Mouse (Mus musculus) ZHBTc4 (cell line): ENCODE measurements at regions not wholly inside any gene's neighbourhood (a gene's known extent, or its start where the extent isn't known, plus 50 kb on each side); places are given as distances from the start of the nearest gene placed in this dataset.

ENCODE experiments used
- DNase-seq: peaks from one replicate; pipeline ENCODE4 v3.0.0-alpha.2; 2011; ENCODE audit warnings: low read depth, low spot score

DNA sequence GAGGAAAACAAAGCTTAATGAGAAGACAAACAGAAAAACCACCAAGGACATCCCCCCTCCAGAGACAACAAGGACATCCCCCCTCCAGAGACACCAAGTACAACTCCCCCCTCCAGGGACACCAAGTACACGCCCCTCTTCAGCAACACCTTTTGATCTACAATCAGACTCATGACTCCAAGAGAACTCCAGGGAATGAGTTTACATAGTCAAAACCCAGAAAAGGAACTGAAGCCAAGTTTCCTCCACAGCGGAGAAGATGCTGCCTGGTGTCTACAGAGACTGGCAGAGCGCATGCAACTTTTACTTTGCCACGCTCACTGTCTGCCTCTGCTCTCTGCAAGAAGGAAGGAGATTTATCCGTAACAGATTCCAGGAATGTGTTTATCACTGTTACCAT, 185.7 kb upstream of the Id4 start:
- no peak for DNase-seq

DNA sequence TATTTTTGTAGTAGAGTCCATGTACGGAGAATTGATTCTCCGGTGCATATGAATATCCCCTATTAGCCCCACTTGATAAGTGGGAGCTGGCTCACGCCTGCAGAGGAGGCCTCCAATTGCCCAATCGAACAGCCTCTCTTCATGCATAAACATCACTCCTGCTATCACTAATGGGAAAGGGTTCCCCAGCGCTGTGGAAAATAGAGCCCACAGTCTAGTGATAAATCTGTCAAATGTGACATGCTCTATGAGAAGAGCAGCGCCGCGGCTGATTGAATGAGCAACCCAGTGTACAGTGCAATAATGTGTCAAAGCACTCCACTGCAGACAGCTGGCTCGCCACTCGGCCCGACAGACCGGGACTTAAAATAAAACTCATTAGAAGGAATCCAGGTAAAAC, 182.8 kb upstream of the Id4 start:
- no peak for DNase-seq

DNA sequence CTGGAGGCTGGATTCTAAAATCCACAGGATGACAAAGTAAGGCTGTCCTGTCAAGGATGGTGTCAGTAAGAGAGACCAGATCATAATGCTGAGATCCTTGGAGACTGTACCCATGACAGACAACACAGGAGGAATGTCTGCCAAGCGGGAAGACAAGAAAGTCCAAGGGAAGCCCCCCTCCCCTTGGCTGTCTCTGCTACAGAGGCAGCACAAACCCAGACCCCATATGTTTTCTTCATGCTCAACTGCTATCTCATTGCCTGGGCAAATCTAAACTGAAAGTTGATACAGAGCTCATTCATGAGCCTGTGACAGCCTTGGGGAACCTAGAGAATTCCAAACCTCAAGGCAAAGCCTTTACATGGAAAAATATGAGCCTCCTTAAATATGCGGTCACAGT, 177.7 kb upstream of the Id4 start:
- DNase-seq, result no peak

DNA sequence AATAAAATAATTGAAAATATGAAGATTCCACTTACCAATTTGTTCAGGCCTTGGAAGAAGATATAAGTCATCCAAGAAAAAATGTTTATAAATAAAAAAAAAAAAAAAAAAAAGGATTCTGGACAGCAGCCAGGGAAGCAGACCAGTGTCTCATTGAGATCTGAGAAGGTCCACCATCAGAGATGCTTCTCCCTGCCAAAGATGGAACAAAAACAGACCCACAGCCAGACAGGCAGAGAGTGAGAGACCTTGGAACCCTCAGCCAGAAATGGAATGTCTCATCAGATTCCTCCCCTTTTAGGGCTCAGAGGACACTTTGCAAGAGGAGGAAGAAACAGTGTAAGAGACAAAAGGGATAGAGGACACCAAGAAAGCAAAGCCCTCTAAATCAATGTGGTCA, 177.2 kb upstream of the Id4 start:
- DNase-seq, result no peak

- no peak for DNase-seq
These were observed 166.6 kb upstream of the Id4 start for GRCm38 (mm10) chr13:48094275-48095035.

DNA sequence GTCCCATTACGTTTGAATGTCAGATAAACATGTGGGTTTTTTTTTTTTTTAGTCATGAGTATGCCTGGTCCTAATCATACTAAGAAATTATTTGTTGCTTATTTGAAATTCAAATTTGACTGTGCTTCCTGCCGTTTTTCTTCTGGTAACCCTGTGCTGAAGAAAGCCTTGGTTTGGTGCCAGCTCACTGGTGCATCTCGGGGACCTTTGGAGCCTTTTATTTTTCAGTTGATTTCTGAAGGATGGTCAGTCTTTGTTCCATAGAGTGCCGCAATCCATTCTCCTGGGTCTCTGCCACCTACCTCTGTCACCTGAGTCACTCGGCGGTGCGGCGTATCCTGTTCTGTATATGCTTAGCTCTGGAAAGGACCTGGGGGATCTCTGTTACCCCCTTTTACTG, 158.9 kb upstream of the Id4 start:
- DNase-seq, result no peak

DNA sequence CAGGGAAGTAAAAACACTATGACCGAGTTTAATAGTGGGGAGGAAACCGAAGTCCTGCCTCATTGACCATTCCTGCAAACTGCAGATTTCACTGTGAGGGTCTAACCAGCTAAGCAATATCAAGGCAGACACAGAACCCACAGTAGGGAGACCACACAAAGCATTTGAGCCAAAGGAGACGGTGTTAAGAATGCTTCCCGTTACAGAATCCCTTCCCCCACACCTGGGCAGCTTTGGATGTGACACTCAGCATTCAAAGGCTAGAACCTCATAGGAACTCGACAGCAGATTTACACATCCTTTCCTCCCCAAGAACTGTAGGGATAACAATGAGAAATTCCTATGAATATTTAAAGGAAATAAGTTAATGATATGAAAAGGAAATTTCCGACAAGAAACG, 158.5 kb upstream of the Id4 start:
- no peak for DNase-seq

DNA sequence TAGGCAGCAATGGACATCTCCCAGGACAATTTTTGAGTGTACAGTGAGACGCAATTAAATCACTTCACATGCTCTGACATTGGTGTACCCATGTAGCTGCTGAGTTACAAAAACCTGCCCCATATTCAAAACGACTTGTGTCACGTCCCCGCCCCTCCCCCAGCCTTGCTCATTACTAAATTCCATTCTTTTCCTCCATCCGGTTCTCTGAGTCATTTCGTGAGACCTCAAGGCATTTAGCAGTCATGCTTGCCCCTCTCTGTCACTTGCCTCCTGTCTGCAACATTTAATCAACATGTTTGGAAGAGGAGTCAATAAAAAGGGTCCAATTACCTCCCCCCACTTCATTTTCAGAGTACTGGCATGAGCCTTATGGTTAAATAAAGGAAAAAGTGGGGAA, 156.3 kb upstream of the Id4 start:
- DNase-seq, result no peak

DNA sequence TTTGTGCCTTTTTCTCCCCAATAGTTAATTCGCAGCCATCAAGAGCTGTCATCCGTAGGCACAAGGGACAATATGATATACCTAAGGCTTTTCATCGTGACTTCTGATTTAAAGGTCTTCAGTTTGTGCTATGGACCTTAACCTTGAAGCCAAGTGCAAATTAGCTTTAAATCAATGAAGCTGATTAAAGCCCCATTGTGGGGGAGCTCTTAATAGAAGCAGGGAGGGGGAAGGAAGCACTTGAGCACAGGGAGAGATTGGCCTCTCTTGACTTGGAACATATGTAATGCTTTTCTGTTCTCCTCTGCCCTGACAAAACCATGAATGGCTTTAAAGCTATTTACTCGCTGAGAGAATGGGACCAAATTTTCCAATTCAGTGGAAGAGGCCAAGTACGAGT, 154.1 kb upstream of the Id4 start:
- DNase-seq, result no peak

DNA sequence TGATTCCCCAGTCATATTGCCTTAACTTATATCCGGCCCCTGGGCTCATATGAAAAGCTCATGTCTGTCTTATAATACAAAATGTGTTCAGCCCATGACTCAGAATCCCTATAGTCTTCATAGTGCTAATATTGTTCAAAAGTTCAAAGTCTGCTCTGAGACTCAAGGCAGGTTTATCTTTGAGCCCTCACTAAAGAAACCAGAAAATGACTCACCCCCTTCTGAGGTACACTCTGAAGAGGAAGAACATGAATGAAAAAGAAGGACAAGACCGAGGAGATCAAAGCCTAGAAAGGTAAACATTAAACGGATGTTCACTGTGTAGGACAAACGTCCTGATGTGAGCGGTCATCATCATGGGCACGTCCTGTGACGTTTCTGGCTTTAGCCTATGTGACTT, 145.1 kb upstream of the Id4 start:
- no peak for DNase-seq

DNA sequence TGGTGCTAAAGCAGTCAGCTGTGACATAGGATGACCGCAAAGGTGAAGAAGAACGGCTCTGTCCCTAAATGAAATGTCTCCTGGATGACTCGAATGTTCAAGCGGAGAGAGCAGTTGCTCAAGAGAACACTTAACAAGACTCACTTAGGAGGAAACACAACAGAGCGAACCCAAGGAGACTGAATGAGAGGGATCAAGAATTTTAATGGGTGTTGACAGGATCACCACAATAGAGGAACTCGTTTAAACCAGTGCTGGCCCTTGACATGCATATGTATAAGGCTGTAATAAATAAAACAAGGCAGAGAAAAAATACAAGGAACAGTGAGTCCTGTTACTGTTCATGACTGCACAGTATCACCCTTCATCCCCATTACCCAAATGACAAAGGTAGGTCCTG, 134.4 kb upstream of the Id4 start:
- DNase-seq, result peak; percentile 46

GRCm38 (mm10) chr13:48130724-48131123, 130.3 kb upstream of the Id4 start:
- peak; percentile 94 for DNase-seq

DNA sequence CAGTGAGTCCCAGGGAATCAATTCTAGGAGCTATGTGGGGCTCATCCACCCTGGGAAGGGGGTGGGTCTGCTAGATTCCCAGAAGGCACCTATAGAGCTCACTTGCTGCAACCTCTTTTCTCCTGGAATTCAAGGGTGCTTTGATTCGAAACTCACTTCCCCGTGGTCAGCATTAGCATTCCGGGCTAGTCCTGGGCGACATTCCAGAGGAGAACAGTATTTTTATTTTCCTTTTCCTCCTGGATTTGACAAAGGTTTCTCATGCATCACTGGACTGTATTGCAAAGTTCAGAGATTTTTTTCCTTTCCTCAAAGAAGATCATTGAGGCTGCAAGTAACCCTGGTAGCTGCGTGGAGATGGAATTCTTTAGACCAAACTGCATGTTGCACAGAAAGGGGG, 129.3 kb upstream of the Id4 start:
- peak; percentile 26 for DNase-seq

GRCm38 (mm10) chr13:48145976-48146375, 115.1 kb upstream of the Id4 start:
- no peak for DNase-seq

GRCm38 (mm10) chr13:48147061-48147460, 114.0 kb upstream of the Id4 start:
- DNase-seq, result peak; percentile 66

- no peak for DNase-seq
These were observed 107.8 kb upstream of the Id4 start for GRCm38 (mm10) chr13:48153248-48153647.

DNA sequence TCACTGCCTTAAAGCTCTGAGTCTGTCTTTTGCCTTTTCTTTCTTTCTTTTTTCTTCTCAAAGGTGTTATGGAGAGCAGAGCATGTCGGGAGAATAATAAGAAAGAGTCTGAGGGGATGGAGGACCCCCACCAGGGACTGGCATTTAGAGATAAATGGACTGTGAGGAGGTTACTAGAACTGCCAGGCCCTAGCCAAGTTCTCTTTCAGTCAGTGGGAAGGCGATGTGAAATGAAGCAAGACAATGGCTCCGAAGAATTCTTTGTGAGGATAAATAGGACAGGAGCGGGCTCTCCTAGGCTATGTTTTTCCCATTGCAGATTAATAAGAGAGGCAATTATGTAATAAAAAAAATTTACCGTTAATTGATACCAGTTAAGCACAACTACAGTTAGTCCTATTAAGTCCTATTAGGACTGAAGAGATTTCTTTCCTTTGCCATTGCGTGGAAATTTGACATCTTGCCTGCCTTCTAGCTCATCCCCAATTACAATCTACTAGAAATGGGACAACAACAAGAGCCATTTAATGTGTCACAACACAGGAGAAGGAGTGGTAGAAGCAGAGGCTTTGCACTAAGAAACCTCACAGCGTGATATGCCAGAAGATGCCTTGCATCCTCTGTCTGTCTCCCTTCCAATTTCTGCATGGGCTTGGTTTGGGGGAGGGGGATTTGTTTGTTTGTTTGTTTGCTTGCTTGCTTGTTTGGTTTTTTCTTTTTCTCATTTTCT, 107.2 kb upstream of the Id4 start:
- no peak for DNase-seq

DNA sequence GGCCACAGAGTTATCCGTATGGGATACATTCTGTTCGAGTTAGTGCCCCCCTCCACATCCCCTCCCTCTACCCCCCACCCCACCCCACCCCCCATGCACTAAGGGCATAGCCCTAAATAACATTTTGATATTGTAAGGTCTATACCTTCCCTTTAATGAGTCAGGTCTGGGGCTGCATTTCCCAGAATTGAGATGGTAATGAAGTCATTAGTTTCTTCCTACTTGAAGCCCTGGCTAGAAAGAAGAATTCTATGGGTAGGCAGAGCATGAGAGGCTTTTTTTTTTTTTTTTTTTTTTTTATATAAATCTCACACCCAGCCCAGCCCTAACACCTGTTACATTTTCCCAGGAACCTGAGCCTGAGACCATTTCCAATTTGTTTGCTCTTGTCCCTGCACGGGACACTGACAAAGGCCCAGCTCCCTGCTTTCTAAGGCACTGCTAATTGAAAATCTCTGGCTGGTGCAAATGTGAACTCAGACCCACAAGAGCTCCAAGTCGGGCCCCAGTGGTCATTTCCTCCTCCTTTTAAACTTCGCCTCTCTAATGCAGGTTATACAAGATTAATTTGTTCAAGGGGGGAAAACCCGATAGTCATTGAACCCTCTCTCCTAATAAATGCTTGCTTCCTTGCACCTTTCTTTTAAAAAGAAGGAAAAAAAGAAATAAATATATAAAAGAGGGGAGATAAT, 106.5 kb upstream of the Id4 start:
- DNase-seq, result no peak

GRCm38 (mm10) chr13:48159020-48159910, 101.8 kb upstream of the Id4 start:
- DNase-seq, result peak; percentile 59

- peak; percentile 31 for DNase-seq
These were observed 100.9 kb upstream of the Id4 start for GRCm38 (mm10) chr13:48160161-48160560.

DNA sequence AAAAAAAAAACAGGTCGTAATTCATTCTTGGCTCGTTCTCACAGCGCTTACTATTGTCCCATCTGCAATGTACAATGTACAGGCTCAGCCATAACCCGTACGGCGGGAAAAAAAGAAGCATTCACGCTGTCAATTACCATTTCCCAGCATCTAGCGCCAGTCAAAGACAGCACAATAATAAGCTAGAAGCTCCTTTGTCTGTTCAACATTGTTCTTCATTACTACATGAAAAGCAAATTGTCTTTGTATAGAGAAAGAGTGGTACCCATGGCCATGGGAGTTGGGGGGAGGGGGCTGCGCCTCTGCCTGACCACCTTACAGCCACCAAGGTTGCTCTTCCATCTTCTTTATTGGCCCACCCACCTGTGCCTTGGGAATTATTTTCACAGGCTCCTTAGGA, 99.7 kb upstream of the Id4 start:
- no peak for DNase-seq

DNA sequence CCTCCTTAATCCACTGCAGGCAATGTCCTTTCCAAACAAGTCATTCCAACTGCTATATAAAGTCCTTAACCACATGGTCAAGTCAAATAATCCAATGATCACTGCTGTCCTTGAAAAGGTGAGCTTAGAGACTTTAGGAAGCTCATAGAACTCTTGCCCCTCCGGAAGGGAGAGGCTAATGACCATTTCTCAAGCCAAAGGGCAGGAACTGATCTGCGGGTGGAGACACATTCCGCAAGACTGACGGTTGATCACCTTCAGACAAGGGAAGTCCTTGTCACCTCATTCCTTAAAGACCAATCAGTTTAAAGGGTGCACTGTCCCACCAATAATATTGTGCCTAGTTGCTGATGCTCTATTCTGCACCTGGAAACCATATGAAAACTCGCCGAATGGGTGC, 96.4 kb upstream of the Id4 start:
- DNase-seq, result peak; percentile 64
